9 mouse cellular contexts compared by ENCODE assay signal in the genomic region with DNA sequence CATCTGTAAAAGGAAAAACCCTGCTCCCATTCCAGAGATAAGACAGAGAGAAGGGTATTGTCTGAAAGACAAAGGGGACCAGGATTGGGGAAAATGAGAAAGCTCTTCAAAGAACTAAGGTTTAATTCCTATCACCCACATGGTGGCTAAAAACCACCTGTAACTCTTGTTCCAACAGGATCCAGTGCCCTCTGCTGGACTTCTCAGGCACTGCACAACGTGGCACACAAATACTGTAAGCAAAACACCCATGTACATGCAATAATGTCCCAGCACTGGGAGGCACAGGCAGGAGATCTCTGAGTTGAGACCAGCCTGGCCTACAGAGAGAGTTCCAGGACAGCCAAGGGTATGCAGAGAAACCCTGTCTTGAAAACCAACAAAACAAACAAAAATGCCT. TPM values are rescaled to one million over a fixed set of nuclear protein-coding genes. Genes with fewer than 3 reads are reported as not detected.
DNase-seq lines count a peak whose midpoint lies in the region; ATAC-seq and TF ChIP-seq lines count a peak whose summit lies in the region.
"Had no signal": no experiment of that assay in that cellular context is flagged by ENCODE, and none has a peak within 500 bp of the region (broad histone marks: within the 10 kb centered on the region; RNA-seq: fewer than 3 reads in every experiment).

No protein-coding gene starts in this region.

- H3K9me3 ChIP-seq in hindbrain, embryonic 10.5 days: no peaks in the 10 kb centered on the region
- no peaks in the 10 kb centered on the region for H3K9me3 ChIP-seq in hindbrain, embryonic 16.5 days (ENCODE audit: control insufficient read depth, low read length)
- no peaks in the 10 kb centered on the region for H3K9me3 ChIP-seq in embryonic facial prominence, embryonic 11.5 days (replicated peaks; ENCODE audit: control insufficient read depth, low read length)
- no peaks in the 10 kb centered on the region for H3K9me3 ChIP-seq in liver, embryonic 14.5 days (ENCODE audit: control insufficient read depth, low read length)
- H3K9me3 ChIP-seq: limb, embryonic 13.5 days had no signal

- no peak for TF ChIP-seq EP300 in liver, embryonic 14.5 days (IDR thresholded peaks at IDR 0.05; ENCODE audit: low read depth)

- H3K27me3 ChIP-seq in hindbrain, embryonic 10.5 days (ENCODE audit: insufficient read depth, poor library complexity, severe bottlenecking): no peaks in the 10 kb centered on the region
- no peaks in the 10 kb centered on the region for H3K27me3 ChIP-seq in hindbrain, embryonic 16.5 days (replicated peaks; ENCODE audit: control insufficient read depth, insufficient read depth, low read length)
- H3K27me3 ChIP-seq in embryonic facial prominence, embryonic 11.5 days (ENCODE audit: control insufficient read depth, insufficient read depth, low read length): no peaks in the 10 kb centered on the region
- H3K27me3 ChIP-seq in liver, embryonic 14.5 days (ENCODE audit: control insufficient read depth, insufficient read depth, low read length): no peaks in the 10 kb centered on the region
- H3K27me3 ChIP-seq: limb, embryonic 13.5 days had no signal

- peak; percentile 58 for DNase-seq in hindbrain, embryonic 10.5 days (ENCODE audit: low spot score)
- DNase-seq in CD4-positive helper T cell, adult 2 months (ENCODE audit: low read depth, low spot score): peak; percentile 78
- peak; percentile 92 for DNase-seq in ZHBTc4 (ENCODE audit: low read depth, low spot score)
- DNase-seq in embryonic facial prominence, embryonic 11.5 days (ENCODE audit: low spot score): peak; percentile 76
- peak in 2 of 3 experiments; percentile 48 to 56 for DNase-seq in liver, embryonic 14.5 days (ENCODE audit: low read depth in 3 of 3, low spot score in 3 of 3)
- peak; percentile 36 to 63 for DNase-seq in spleen, adult 18-20 months
- DNase-seq in gastrocnemius, postnatal 14 days: no peak

- H3K4me2 ChIP-seq in hindbrain, embryonic 16.5 days (ENCODE audit: low read length): no peak overlapping the region
- no peak overlapping the region for H3K4me2 ChIP-seq in embryonic facial prominence, embryonic 11.5 days (ENCODE audit: low read depth, low read length)
- no peak overlapping the region for H3K4me2 ChIP-seq in liver, embryonic 14.5 days (ENCODE audit: low read depth)
- H3K4me2 ChIP-seq: limb, embryonic 13.5 days had no signal

- no peak overlapping the region for H3K9ac ChIP-seq in hindbrain, embryonic 16.5 days (ENCODE audit: low read depth, low read length)
- no peak overlapping the region for H3K9ac ChIP-seq in embryonic facial prominence, embryonic 11.5 days (replicated peaks; ENCODE audit: low read length)
- no peak overlapping the region for H3K9ac ChIP-seq in liver, embryonic 14.5 days (replicated peaks)
- H3K9ac ChIP-seq: limb, embryonic 13.5 days had no signal

- intact Hi-C loops in gastrocnemius, postnatal 14 days (cut with DNase I; ENCODE audit: low total_unique reads): no loop called here

- 19% methylated on average over 1 of the region's 1 CpGs for WGBS in hindbrain, embryonic 10.5 days
- WGBS in hindbrain, embryonic 16.5 days: 32% methylated on average over 1 of the region's 1 CpGs
- 18% methylated on average over 1 of the region's 1 CpGs for WGBS in embryonic facial prominence, embryonic 11.5 days
- WGBS in liver, embryonic 14.5 days (ENCODE audit: insufficient replicate concordance): 17% methylated on average over 1 of the region's 1 CpGs

- peaks cover 22% of the 10 kb centered on the region for H3K4me1 ChIP-seq in hindbrain, embryonic 10.5 days (replicated peaks)
- peaks cover 13% of the 10 kb centered on the region for H3K4me1 ChIP-seq in hindbrain, embryonic 16.5 days (ENCODE audit: control insufficient read depth, insufficient read depth, low read depth, low read length)
- H3K4me1 ChIP-seq in embryonic facial prominence, embryonic 11.5 days (ENCODE audit: control insufficient read depth, insufficient read depth, low read length): no peaks in the 10 kb centered on the region
- peaks cover 29 to 34% of the 10 kb centered on the region in 2 experiments for H3K4me1 ChIP-seq in liver, embryonic 14.5 days (replicated peaks; ENCODE audit: control insufficient read depth in 2 of 2, insufficient read depth in 2 of 2, low read length in 1 of 2)

- TF ChIP-seq CTCF in liver, embryonic 14.5 days (IDR thresholded peaks at IDR 0.05; ENCODE audit: low read depth): peak; percentile 86

- no peak overlapping the region for H3K4me3 ChIP-seq in hindbrain, embryonic 10.5 days
- H3K4me3 ChIP-seq in hindbrain, embryonic 16.5 days (ENCODE audit: low read length): no peak overlapping the region
- no peak overlapping the region for H3K4me3 ChIP-seq in embryonic facial prominence, embryonic 11.5 days (ENCODE audit: low read depth, low read length)
- H3K4me3 ChIP-seq in liver, embryonic 14.5 days (ENCODE audit: insufficient read depth in 1 of 2, low read depth in 2 of 2, low read length in 2 of 2): no peak overlapping the region
- H3K4me3 ChIP-seq: limb, embryonic 13.5 days had no signal

- no peak for ATAC-seq in hindbrain, embryonic 16.5 days
- ATAC-seq in embryonic facial prominence, embryonic 11.5 days (replicated peaks; ENCODE audit: insufficient number of reproducible peaks, low FRiP score, low TSS enrichment, low read depth): no peak
- no peak for ATAC-seq in liver, embryonic 14.5 days (ENCODE audit: insufficient read depth)

- peaks cover 69% of the 10 kb centered on the region for H3K36me3 ChIP-seq in hindbrain, embryonic 10.5 days
- H3K36me3 ChIP-seq in hindbrain, embryonic 16.5 days (ENCODE audit: control insufficient read depth, insufficient read depth, low read length): peaks cover 32% of the 10 kb centered on the region
- H3K36me3 ChIP-seq in embryonic facial prominence, embryonic 11.5 days (replicated peaks; ENCODE audit: control insufficient read depth, insufficient read depth, low read depth, low read length): peaks cover 25% of the 10 kb centered on the region
- peaks cover 29% of the 10 kb centered on the region for H3K36me3 ChIP-seq in liver, embryonic 14.5 days (replicated peaks; ENCODE audit: control insufficient read depth, insufficient read depth, low read depth)

- no peak overlapping the region for H3K27ac ChIP-seq in hindbrain, embryonic 10.5 days
- H3K27ac ChIP-seq in hindbrain, embryonic 16.5 days (ENCODE audit: low read depth, low read length): no peak overlapping the region
- no peak overlapping the region for H3K27ac ChIP-seq in embryonic facial prominence, embryonic 11.5 days (replicated peaks; ENCODE audit: low read depth, low read length)
- no peak overlapping the region for H3K27ac ChIP-seq in liver, embryonic 14.5 days
- H3K27ac ChIP-seq: limb, embryonic 13.5 days had no signal

RNA-seq across cellular contexts. Expression of gene Zfp408, which starts 2.9 kb away (rescaled TPM):
- 11.8 and 13.4 TPM in 2 replicates for polyA plus RNA-seq in hindbrain, embryonic 10.5 days (2016; fragmentation: Nextera tagmentation; extraction: Ambion mirVana)
- polyA plus RNA-seq in hindbrain, embryonic 16.5 days (2015; fragmentation: Nextera tagmentation; extraction: Ambion mirVana): 9.9 and 11.4 TPM in 2 replicates
- 3.9 and 7.3 TPM in 2 replicates for polyA plus RNA-seq in embryonic facial prominence, embryonic 11.5 days (2014; fragmentation: Nextera tagmentation; extraction: Ambion mirVana)
- 5.1 and 5.4 TPM in 2 replicates for polyA plus RNA-seq in liver, embryonic 14.5 days (2012; rRNA removed)
- polyA plus RNA-seq in liver, embryonic 14.5 days (2014; fragmentation: Nextera tagmentation; extraction: Ambion mirVana): 1.0 and 1.2 TPM in 2 replicates
- total RNA-seq in gastrocnemius, postnatal 14 days (2021): 1 to 10 TPM; 3.1 to 3.8 TPM

RNA-seq across cellular contexts. Expression of gene Arhgap1, which starts 2.9 kb away (rescaled TPM):
- 78.8 and 96.3 TPM in 2 replicates for polyA plus RNA-seq in hindbrain, embryonic 10.5 days (2016; fragmentation: Nextera tagmentation; extraction: Ambion mirVana)
- 89.5 and 98.5 TPM in 2 replicates for polyA plus RNA-seq in hindbrain, embryonic 16.5 days (2015; fragmentation: Nextera tagmentation; extraction: Ambion mirVana)
- 73.7 and 83.2 TPM in 2 replicates for polyA plus RNA-seq in embryonic facial prominence, embryonic 11.5 days (2014; fragmentation: Nextera tagmentation; extraction: Ambion mirVana)
- polyA plus RNA-seq in liver, embryonic 14.5 days (2012; rRNA removed): 22.4 and 25.8 TPM in 2 replicates
- 32.1 and 37.3 TPM in 2 replicates for polyA plus RNA-seq in liver, embryonic 14.5 days (2014; fragmentation: Nextera tagmentation; extraction: Ambion mirVana)
- total RNA-seq in gastrocnemius, postnatal 14 days (2021): 10 to 100 TPM; 17.9 to 19.6 TPM

RNA-seq across cellular contexts. Expression of gene F2, which starts 10.5 kb away (rescaled TPM):
- polyA plus RNA-seq in hindbrain, embryonic 10.5 days (2016; fragmentation: Nextera tagmentation; extraction: Ambion mirVana): 0.20 TPM in 1 of 2 replicates, not detected in the other
- 0.08 and 0.32 TPM in 2 replicates for polyA plus RNA-seq in hindbrain, embryonic 16.5 days (2015; fragmentation: Nextera tagmentation; extraction: Ambion mirVana)
- 0.14 TPM in 1 of 2 replicates, not detected in the other for polyA plus RNA-seq in embryonic facial prominence, embryonic 11.5 days (2014; fragmentation: Nextera tagmentation; extraction: Ambion mirVana)
- 174 and 202 TPM in 2 replicates for polyA plus RNA-seq in liver, embryonic 14.5 days (2012; rRNA removed)
- 203 and 213 TPM in 2 replicates for polyA plus RNA-seq in liver, embryonic 14.5 days (2014; fragmentation: Nextera tagmentation; extraction: Ambion mirVana)
- under 1 TPM in 1 of 2 experiments, not detected in 1; 0.21 TPM for total RNA-seq in gastrocnemius, postnatal 14 days (2021)

Comparison
In these comparisons a context has a peak if more than half of its experiments do, and no peak if none do; other contexts are left out.
1. RNA of gene F2, which starts 10.5 kb away (polyA plus RNA-seq): 174 to 213 TPM in liver, embryonic 14.5 days; 0.20 TPM in hindbrain, embryonic 10.5 days, 0.08 to 0.32 TPM in hindbrain, embryonic 16.5 days and 0.14 TPM in embryonic facial prominence, embryonic 11.5 days; every median in the first group is over 100 times any median in the second.